Mouse (Mus musculus) embryonic facial prominence, embryonic 15.5 days (tissue): ENCODE measurements around the gene Pga5. TPM values are rescaled to one million over a fixed set of nuclear protein-coding genes. Genes with fewer than 3 reads are reported as not detected.
A peak's percentile ranks its signal among the peaks of the same experiment; 100 is the strongest.

ENCODE experiments used
- ATAC-seq: fragments of 200-750 bp; cut with Nextera tagmentation; 2 replicates; pipeline ENCODE4 v1.8.0; 2017; ENCODE audit warnings: low read depth, moderate TSS enrichment; ENCODE audit not compliant: insufficient number of reproducible peaks, low FRiP score, low TSS enrichment
- H3K27ac ChIP-seq: fragments of 300-500 bp; sonication (generic); replicated peaks from 2 replicates; pipeline ENCODE4 v1.5.1; 2015; ENCODE audit warnings: mild to moderate bottlenecking, inconsistent platforms
- H3K27me3 ChIP-seq: fragments of 300-500 bp; sonication (generic); 2 replicates; pipeline ENCODE4 v1.6.1; 2015; ENCODE audit warnings: inconsistent platforms
- H3K36me3 ChIP-seq: fragments of 300-500 bp; sonication (generic); 2 replicates; pipeline ENCODE4 v1.6.1; 2015; ENCODE audit warnings: mild to moderate bottlenecking, inconsistent platforms
- H3K4me1 ChIP-seq: fragments of 300-500 bp; sonication (generic); 2 replicates; pipeline ENCODE4 v1.6.1; 2015; ENCODE audit warnings: inconsistent platforms
- H3K4me2 ChIP-seq: fragments of 300-500 bp; sonication (generic); replicated peaks from 2 replicates; pipeline ENCODE4 v1.6.1; 2015; ENCODE audit warnings: mild to moderate bottlenecking, inconsistent platforms
- H3K4me3 ChIP-seq: fragments of 300-500 bp; sonication (generic); replicated peaks from 2 replicates; pipeline ENCODE4 v1.5.1; 2015; ENCODE audit warnings: mild to moderate bottlenecking, inconsistent platforms
- H3K9ac ChIP-seq: fragments of 300-500 bp; sonication (generic); 2 replicates; pipeline ENCODE4 v1.6.1; 2015; ENCODE audit warnings: inconsistent platforms
- H3K9me3 ChIP-seq: fragments of 300-500 bp; sonication (generic); replicated peaks from 2 replicates; pipeline ENCODE4 v1.6.1; 2016; ENCODE audit warnings: inconsistent platforms
- WGBS: fragments of 180-500 bp; shearing (Covaris S2); methylation state at CpG from one replicate; pipeline ENCODE4 v1.1.7; 2015; 5-methylcytosine and 5-hydroxymethylcytosine counted together
- polyA plus RNA-seq: library from polyadenylated mRNA; unstranded; fragments of >200 nt; fragmentation: Nextera tagmentation; extraction: Ambion mirVana; gene quantifications from 2 replicates; pipeline ENCODE4 v1.2.1, GENCODE M21; 2015

Pga5 gene
- polyA plus RNA-seq: not detected in 2 replicates

DNA sequence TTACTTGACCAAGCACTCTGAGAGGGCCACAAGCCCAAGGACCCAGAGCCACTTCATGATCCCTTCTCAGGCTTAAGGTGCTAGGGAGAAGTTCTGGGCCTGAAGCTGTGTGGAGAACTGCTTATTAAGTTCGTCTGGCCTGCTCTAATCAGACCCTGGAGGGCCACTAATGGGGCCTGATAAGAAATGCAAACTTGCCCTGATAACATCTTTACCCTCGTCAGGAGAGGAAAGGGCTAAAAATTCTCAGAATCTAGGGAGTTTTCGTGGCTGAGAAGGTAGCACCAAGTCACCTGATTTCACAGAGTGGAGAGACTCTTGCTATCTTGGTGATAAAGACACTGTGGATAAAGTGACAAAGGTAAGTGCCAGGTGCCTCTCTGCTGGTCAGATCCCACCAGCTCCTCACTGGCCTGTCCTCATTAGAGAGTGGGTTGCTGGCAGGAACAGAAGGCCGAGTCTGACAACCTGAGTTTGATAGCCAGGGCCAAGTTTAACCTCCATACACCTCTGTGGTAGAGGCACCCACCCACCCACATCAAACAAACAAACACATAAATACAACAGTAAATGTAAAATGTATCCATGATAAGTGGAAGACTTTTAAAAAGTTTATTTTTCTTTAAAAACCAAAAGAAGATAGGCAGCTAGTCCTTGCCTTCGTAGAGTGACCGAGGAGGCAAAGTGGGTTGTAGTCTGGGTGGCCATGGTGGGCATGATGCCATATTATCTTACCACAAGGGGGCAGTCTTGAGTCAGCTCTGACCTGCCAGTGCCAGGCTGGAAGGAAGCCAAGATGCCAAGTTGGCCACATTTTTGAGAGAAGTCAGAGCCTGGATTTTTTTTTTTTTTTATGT lies at the start of gene Pga5:
TSS of gene Pga5 (minus strand) at position 157 of the 857 bp plus-strand sequence.
- H3K4me1 ChIP-seq: peaks cover 6% of the 10 kb centered on the region
- no peak within 1 kb of the TSS for H3K4me2 ChIP-seq
- peak within 1 kb of the TSS; percentile 65 for H3K27ac ChIP-seq
- WGBS: 37% methylated on average over 6 of the region's 6 CpGs
- ATAC-seq: no peak
- H3K4me3 ChIP-seq: no peak within 1 kb of the TSS
- no peaks in the 10 kb centered on the region for H3K9me3 ChIP-seq
- no peak within 1 kb of the TSS; the same call in 1 of the 2 replicates for H3K9ac ChIP-seq
- H3K27me3 ChIP-seq: no peaks in the 10 kb centered on the region; the same call in 1 of the 2 replicates
- H3K36me3 ChIP-seq: no peaks in the 10 kb centered on the region

DNA sequence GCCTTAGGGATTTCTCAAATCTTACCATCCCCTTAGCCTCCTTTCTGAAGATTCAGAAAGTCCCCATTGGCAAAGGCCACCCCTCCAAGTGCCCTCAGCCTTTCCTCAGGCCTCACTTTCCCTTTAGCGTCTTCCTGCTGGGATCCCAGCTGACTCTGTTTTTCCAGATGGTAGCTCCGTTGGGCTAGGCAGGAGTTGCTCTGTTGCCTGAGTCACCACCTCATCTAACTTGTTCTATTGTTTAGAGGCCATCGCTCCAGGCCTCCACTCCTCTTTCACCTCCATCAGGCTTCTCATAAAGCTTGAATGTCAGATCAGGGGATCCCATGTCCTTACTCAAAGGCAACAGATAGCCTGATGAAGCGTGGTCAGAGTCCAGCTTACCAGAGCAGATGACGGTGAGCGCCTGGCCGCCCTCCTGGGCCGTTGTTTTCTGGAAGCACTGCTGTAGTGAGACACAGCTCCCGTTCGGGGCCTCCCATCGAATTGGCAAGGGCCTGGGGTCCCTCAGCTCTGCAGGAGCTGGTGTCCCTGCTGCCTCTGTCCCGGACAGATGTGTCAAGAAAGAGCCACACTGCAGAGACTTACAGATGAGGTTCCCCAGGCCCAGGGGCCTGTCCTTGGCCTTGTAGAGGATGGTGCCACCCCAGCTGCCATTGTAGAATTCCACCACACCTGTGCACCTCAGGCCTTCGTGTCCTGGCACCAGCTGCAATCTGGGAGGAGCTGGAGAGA lies 46.9 kb upstream of the Pga5 start:
- peaks cover 29% of the 10 kb centered on the region for H3K4me1 ChIP-seq
- 70% methylated on average over 13 of the region's 13 CpGs for WGBS
- H3K9me3 ChIP-seq: no peaks in the 10 kb centered on the region
- no peaks in the 10 kb centered on the region for H3K27me3 ChIP-seq
- no peaks in the 10 kb centered on the region for H3K36me3 ChIP-seq
- ATAC-seq: no peak
- peak overlapping the region; percentile 72 for H3K27ac ChIP-seq
- H3K9ac ChIP-seq: no peak overlapping the region
- no peak overlapping the region for H3K4me2 ChIP-seq
- H3K4me3 ChIP-seq: no peak overlapping the region

DNA sequence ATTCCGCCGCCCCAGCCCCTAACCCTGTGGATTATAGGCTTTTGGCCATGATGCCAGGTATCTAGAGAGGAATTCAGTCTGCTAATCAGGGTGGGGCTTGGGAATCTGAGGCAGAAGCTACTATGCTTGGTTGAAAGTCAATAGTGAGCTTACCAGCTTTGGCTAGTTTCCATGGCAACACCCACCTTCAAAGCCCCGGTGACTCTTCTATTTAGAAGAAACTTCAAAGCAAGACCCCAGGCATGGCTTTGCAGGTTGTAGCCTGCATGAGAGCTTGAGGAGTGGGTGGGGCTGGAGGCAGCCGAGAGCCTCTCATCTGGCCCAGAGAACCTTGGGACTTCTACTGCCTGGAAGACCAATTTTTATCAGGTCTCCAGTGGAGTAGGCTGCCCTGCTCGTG lies 45.8 kb upstream of the Pga5 start:
- Histone ChIP-seq H3K27ac (peak overlapping the region; percentile 72), H3K4me2 (no peak overlapping the region), H3K9me3 (no peaks in the 10 kb centered on the region), H3K27me3 (no peaks in the 10 kb centered on the region), H3K9ac (no peak overlapping the region), H3K4me3 (no peak overlapping the region), H3K4me1 (peaks cover 34% of the 10 kb centered on the region), H3K36me3 (no peaks in the 10 kb centered on the region)
- peak; percentile 27; the same call in 1 of the 2 replicates for ATAC-seq
- 38% methylated on average over 5 of the region's 5 CpGs for WGBS

GRCm38 (mm10) chr19:10723084-10723483 lies 45.2 kb upstream of the Pga5 start:
- WGBS: 28% methylated on average over 13 of the region's 13 CpGs
- Histone ChIP-seq H3K27ac (peak overlapping the region; percentile 72), H3K4me1 (peaks cover 34% of the 10 kb centered on the region), H3K4me2 (no peak overlapping the region), H3K9me3 (no peaks in the 10 kb centered on the region), H3K36me3 (no peaks in the 10 kb centered on the region), H3K9ac (no peak overlapping the region), H3K4me3 (no peak overlapping the region), H3K27me3 (no peaks in the 10 kb centered on the region)
- ATAC-seq: no peak

- Histone ChIP-seq H3K4me1 (peaks cover 34% of the 10 kb centered on the region), H3K4me3 (no peak overlapping the region), H3K9ac (no peak overlapping the region), H3K27me3 (no peaks in the 10 kb centered on the region), H3K36me3 (no peaks in the 10 kb centered on the region), H3K27ac (no peak overlapping the region), H3K4me2 (no peak overlapping the region), H3K9me3 (no peaks in the 10 kb centered on the region)
- ATAC-seq: no peak
- 39% methylated on average over 5 of the region's 5 CpGs for WGBS
Measured at GRCm38 (mm10) chr19:10721064-10721463, 43.2 kb upstream of the Pga5 start.

DNA sequence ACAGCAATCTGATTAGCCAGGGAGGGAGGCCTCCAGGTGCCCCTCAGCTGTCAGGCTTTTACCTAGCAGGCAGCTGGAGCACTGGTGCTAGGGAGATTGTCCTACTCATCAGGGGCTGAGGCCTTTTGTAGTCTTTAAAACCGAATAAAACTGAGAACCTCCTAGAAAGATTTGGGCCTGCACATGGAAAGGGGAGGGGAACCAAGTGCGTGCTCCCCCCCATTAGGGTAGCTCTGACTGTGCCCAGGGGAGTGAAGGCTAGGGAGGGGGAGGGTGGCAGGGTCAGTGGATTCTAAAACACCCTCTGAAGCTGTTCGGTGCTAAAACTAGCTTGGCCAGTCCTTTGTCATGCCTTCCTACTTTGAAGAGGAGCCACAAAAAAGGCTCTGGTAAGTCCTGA lies 42.7 kb upstream of the Pga5 start:
- H3K27me3 ChIP-seq: no peaks in the 10 kb centered on the region
- no peaks in the 10 kb centered on the region for H3K36me3 ChIP-seq
- ATAC-seq: no peak
- H3K4me2 ChIP-seq: no peak overlapping the region
- no peak overlapping the region for H3K4me3 ChIP-seq
- no peak overlapping the region for H3K27ac ChIP-seq
- H3K9me3 ChIP-seq: no peaks in the 10 kb centered on the region
- WGBS: 29% methylated on average over 3 of the region's 3 CpGs
- no peak overlapping the region for H3K9ac ChIP-seq
- peaks cover 34% of the 10 kb centered on the region for H3K4me1 ChIP-seq

DNA sequence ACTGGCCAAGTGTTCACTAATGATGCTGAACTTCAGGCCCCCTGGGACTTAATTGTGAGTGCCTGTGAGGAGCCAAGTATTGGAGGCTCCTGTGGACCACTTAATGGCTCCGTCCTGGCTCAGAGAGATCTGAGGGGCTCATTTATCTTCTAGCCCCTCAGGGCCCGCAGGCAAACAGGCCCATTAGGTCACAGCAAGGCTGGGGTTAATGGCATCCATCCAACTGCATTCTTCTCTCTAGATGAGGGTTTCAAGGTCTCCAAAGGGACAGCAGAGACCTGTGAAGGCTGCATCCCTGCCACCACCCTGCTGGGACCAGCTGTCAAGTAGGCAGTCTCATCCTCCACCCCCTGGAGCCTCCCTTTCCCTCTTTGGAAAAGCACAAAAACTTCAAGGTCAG lies 41.9 kb upstream of the Pga5 start:
- Histone ChIP-seq H3K27ac (no peak overlapping the region), H3K9me3 (no peaks in the 10 kb centered on the region), H3K36me3 (no peaks in the 10 kb centered on the region), H3K4me3 (no peak overlapping the region), H3K27me3 (no peaks in the 10 kb centered on the region), H3K4me1 (peaks cover 30% of the 10 kb centered on the region), H3K9ac (no peak overlapping the region), H3K4me2 (no peak overlapping the region)
- 24% methylated on average over 2 of the region's 2 CpGs for WGBS
- ATAC-seq: no peak

DNA sequence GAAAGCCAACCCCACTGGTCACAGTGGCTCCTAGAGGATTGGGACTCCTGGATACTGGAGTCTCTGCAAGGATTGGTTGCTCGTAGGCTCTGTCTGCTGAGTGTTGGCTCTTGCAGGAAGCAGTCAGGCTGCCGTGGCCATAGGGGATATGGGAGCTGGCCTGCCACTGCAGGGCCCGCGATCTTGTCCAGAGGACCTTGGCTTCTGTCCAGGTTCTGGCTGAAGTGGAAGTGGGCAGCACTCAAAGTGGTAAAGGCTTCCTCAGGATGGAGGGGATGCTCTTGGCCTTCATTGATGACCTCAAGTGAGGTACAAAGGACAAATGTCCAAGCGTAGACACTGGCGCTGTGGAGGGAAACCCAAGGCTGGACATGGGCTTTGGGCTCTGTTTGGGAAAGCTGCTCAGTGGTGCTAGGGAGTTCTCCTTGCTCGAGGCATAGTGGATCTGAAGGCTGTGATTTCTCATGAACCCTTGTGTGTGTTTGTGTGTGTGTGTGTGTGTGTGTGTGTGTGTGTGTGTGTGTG lies 40.4 kb upstream of the Pga5 start:
- Histone ChIP-seq H3K4me1 (peaks cover 24% of the 10 kb centered on the region), H3K27me3 (no peaks in the 10 kb centered on the region), H3K36me3 (peaks cover 8% of the 10 kb centered on the region), H3K27ac (no peak overlapping the region), H3K4me2 (no peak overlapping the region), H3K9ac (no peak overlapping the region), H3K4me3 (no peak overlapping the region), H3K9me3 (no peaks in the 10 kb centered on the region)
- WGBS: 75% methylated on average over 7 of the region's 7 CpGs
- ATAC-seq: no peak

GRCm38 (mm10) chr19:10715476-10715875 lies 37.6 kb upstream of the Pga5 start:
- Histone ChIP-seq H3K36me3 (peaks cover 37% of the 10 kb centered on the region), H3K4me1 (peaks cover 18% of the 10 kb centered on the region), H3K4me2 (no peak overlapping the region), H3K9ac (no peak overlapping the region), H3K9me3 (no peaks in the 10 kb centered on the region), H3K27me3 (no peaks in the 10 kb centered on the region), H3K27ac (no peak overlapping the region), H3K4me3 (no peak overlapping the region)
- WGBS: 85% methylated on average over 6 of the region's 6 CpGs
- no peak for ATAC-seq

DNA sequence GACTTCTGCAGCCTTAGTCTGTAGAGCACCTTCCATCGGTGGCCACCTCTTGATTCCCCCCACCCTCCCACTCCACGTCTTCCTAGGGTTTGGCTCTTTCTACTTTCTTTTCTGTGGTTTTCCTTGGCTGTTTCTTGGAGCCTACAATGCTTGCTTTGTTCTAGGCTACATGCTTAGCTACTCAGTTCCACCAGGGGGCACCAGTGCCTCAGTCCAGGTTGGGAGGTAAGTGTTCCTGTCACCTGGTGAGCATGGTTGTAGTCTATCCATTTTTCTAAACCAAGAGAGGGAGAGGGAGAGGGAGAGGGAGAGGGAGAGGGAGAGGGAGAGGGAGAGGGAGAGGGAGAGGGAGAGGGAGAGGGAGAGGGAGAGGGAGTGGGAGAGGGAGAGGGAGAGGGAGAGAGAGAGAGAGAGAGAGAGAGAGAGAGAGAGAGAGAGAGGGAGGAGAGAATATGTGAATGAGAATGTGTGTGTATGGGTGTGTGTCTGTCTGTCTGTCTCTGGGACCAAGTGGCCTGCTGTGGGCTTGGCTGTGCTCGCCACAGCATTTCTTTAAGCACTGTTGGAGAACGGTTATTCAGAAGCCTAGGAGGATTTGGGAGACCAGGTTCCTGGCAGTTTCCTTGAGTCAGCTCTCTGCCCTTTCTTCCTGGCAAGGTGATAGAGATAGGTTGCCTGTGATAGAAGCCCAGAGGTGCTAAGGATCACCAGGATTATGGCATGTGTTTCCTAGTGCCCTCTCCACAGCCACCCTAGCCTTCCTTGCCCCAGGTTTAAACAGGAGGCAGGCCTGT lies 37.0 kb upstream of the Pga5 start:
- Histone ChIP-seq H3K4me3 (no peak overlapping the region), H3K9me3 (no peaks in the 10 kb centered on the region), H3K27me3 (no peaks in the 10 kb centered on the region), H3K4me2 (no peak overlapping the region), H3K4me1 (peaks cover 15% of the 10 kb centered on the region), H3K27ac (no peak overlapping the region), H3K9ac (no peak overlapping the region), H3K36me3 (peaks cover 40% of the 10 kb centered on the region)
- no peak for ATAC-seq
- 43% methylated on average over 4 of the region's 4 CpGs for WGBS

DNA sequence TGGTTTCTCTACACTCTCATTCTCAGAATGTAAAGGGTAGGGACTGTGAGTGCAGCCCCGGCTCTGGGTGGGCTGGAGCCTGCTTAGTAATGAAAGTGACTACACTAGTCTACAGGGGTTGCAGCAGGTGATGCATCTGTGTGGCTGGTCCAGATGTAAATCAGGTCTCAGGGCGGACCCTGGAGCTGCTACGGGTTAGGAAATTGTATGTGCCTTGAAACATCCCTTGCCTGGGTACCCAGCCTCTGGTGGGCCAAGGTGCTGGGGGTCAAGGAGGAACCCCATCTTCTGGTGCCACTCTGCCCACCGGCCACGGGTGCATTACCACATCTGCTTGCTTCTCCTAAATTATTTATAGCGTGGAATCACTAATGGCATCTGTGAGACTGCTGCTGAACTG lies 36.3 kb upstream of the Pga5 start:
- no peaks in the 10 kb centered on the region for H3K9me3 ChIP-seq
- H3K4me1 ChIP-seq: peaks cover 15% of the 10 kb centered on the region
- H3K27me3 ChIP-seq: no peaks in the 10 kb centered on the region
- ATAC-seq: no peak
- peaks cover 40% of the 10 kb centered on the region for H3K36me3 ChIP-seq
- H3K9ac ChIP-seq: no peak overlapping the region
- H3K27ac ChIP-seq: no peak overlapping the region
- no peak overlapping the region for H3K4me3 ChIP-seq
- H3K4me2 ChIP-seq: no peak overlapping the region
- 78% methylated on average over 6 of the region's 6 CpGs for whole genome bisulfite sequencing
